Mouse (Mus musculus): ENCODE results near the gene Tcf23. TPM values are rescaled to one million over a fixed set of nuclear protein-coding genes. Genes with fewer than 3 reads are reported as not detected.

Tcf23 gene
- polyA plus RNA-seq, 1 experiment = not detected

DNA sequence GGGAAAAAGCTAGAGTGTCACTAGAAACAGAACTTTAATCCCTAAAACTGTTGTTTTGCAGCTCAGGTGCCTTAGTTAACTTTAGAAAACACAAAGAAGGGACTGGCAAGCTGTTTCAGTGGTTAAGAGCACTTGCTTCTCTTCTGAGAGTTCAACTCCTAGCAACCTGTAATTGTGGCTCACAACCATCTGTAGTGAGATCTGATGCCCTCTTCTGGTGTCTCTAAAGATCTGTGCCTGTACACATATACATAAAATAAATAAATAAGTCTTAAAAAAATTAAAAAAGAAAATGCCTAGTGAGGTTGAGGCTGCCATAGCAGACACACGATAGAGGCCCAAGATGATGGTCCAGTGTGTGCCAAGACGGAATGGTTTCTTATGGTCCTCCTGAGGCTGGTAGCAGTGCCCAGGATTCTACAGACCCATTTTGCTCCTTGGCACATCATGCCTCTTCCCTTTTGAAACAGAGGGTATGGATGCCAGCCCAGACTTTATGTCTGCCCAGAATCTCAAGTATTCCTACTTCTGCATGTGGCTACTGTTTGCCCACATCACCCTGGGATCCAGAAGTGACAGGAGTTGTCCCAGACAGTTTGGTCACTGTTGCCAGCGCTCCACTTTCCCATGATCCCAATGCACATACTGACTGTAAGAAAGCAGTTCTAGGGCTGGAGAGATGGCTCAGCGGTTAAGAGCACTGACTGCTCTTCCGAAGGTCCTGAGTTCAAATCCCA is 33.6 kb upstream of the Tcf23 start:
- no peak for TF ChIP-seq GATA1 (IDR thresholded peaks at IDR 0.05; ENCODE audit: low read length)

DNA sequence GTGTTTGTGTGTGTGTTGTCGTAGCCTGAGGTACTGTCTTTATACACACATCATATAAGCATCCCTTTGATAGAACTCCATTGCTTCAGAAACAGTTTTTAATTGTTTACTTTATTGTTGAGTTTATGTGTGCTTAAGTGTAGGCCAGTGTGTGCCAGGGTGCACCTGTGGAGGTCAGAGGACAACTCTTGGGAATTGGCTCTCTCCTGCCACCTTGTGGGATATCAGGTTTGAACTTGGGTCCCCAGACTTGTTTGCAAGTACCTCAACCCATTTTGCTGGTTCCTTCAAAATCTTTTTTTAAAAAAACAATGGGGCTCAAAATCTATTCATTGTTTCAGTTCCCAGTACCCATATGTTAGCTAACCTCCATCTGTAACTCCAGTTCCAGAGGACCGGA is 25.5 kb upstream of the Tcf23 start:
- TF ChIP-seq GATA1 (IDR thresholded peaks at IDR 0.05; ENCODE audit: low read length) = no peak

DNA sequence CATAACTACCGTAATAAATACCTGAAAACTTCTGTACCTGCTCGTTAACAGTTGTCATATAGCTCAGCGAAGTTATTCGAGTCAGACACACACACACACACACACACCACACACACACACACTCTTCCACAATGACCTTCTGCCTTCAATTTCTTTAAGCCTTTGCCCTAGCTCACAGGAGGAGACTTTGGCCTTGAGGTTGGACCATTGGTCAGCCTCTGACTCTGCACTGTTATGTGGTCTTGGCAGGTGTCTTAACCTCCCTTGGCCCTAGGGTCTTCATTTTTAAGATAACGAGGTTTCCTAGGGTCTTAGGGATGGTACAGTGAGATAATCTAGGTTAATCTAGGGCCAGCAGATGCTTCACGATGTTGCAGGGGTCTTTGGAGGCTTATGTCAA is 24.1 kb upstream of the Tcf23 start:
- TF ChIP-seq GATA1 (IDR thresholded peaks at IDR 0.05; ENCODE audit: low read length) = no peak

DNA sequence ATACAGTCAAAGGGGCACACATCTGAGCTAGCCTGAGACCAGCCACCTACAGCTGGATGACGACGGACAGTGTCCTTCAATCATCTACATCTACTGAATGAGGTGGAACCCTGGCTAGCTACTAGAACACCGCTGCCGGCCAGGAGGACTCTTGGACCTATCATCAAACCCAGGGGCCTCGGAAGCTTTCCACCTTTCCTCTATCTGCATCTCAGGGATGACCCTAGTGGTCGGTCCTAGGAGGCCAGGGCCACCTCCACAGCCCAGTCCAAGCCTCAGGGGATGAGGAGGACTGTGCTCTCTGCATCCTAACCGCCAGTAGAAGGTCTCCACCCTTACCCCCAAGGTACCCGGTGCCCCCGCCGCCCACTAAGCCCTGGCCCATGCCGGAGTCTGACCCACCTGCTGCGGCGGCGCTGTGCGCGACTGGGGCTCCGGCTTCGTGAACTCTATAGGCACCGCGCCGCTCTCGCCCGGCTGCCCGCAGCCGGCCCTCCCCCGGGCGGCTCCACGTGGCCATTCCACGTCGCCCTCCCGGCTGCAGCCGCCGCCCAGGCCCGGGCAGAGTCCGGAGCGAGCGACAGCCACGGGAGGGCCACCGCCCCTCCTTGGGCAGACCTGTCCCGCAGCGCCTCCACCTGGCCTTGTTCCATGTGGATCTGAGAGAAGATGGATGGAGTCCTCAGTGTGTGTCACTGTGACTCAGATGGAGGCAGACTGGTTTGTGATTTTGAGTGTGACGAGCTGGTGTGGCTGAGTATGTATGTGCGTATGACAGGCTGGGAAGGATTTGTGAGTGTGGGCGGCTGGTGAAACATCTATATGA is 23.3 kb upstream of the Tcf23 start, which contains the start of gene Cgref1:
Gene Cgref1 (minus strand): TSS at position 636 of the 826 bp plus-strand sequence.
- no peak for TF ChIP-seq GATA1 (IDR thresholded peaks at IDR 0.05; ENCODE audit: low read length)

DNA sequence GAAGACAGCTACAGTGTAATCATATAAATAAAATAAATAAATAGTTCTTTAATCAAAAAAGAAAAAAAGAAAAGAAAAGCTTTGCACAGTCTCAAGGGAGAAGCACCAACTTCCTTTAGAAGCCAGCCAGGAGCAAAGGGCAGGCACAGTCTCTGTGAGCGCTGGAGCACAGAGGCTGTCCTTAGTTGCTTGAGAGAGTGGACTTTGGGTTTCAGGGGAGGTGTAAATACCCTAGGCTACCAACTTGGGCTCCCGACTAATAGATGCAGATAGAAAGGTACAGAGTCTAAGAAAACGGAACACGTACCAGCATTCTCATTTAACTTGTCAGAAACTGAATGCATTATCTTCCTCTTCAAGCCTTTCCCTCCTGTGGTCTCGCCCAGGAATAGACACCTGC is 19.8 kb upstream of the Tcf23 start:
- no peak for TF ChIP-seq GATA1 (IDR thresholded peaks at IDR 0.05; ENCODE audit: low read length)

DNA sequence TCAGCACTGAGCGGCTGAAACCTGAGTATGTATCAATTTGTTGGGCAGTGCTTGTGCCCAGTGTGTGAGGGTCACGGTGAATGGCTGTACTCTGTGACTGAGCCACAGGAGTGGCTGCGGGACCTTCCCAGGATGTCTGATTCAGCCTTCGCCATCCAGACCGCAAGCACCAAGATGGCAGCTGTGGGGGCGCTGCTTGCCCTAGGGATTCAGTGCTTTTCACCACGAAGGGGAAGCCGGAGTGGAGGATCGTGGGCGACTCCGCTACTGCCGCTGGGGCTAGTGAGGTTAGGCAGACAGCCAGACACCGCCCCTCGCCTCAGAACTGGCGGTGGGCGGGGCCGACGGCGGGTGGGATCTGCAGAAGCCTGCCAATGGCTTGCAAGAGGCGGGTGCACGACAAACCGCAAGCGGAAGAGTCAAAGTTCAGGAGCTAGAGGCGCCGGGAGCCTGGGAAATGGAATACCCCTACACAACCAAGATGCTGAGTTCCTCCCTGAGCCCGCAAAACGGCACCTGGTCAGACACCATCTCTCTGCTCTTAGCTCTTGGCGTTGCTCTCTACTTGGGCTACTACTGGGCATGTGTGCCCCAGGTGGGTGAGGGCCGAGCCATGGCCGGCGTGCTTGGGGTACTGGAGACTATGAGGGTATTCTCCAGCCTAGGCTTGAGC is 18.7 kb upstream of the Tcf23 start:
- TF ChIP-seq GATA1 (IDR thresholded peaks at IDR 0.05; ENCODE audit: low read length) = no peak

DNA sequence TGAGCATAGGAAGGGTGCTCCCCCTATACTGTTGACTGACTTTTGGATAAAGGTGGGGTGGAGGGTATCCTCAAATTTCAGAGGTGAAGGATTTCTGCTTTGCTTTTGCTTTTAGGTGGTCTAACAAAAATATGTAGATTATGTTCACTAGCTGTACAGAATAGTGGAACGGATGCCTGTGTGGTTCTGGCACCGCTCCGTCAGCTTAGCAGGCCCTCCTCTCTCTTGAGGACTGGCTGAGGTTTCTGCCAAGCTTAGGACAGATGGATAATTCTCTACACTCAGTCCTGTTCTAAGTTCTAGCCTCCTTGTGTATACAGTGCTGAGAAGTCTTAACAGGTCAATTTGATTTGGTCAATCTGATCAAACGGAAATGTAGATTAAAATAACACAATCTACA is 18.0 kb upstream of the Tcf23 start:
- no peak for TF ChIP-seq GATA1 (IDR thresholded peaks at IDR 0.05; ENCODE audit: low read length)

DNA sequence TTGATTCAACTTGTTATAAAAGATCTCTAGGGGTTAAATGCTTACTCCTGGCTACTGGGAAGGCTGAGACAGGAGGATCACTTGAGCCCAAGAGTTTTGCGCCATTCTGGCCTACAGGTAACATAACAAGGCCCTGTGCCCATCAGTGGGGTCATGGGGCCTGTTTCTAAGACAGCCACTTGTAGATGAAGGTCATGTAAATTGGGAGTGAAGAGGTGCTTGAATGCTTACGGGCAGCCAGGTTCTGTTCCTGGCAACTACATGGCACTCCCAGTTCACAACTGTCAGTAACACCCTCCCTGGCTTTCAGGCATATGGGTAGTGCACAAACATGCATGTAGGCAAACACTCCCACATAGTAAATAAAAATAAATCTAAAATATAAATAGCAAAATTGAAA is 17.5 kb upstream of the Tcf23 start:
- no peak for TF ChIP-seq GATA1 (IDR thresholded peaks at IDR 0.05; ENCODE audit: low read length)

DNA sequence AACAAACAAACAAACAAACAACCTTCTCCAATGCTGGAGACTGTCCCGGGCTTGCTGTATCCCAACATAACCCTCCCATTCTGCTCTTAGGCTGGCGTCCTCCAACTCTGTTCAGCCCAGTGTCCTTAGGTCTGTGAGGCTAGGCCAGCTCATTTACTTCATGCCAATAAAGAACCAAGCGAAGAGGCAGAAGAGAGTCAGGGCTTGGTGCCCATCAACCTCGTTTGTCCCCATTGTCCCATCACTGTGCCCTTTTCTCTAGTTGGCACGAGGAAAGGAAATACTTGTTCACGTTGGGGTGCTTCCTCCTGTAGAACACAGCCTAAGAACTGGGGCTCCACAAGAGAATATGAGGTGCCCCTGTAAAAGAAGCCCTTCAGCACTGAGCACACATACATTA is 16.8 kb upstream of the Tcf23 start:
- TF ChIP-seq GATA1 (IDR thresholded peaks at IDR 0.05; ENCODE audit: low read length) = no peak

DNA sequence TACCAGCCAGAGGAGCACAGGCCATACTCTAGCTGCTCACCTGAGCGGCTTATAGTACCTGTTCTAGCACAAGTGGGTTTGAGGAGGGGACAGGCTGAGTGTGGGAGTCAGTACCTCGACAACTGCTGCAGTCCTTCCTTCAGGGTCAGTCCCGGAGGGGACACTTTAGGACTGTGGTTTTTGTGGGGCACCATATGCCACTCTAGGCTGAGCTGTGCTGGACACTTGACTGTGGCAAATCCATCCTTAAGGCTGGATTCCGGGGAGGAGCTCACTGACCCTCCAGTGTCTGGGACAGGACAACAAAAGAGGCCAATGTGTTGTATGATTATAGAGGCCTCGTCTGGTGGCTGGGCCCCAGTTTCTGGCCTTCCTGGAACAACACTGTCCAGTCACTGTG is 15.9 kb upstream of the Tcf23 start:
- no peak for TF ChIP-seq GATA1 (IDR thresholded peaks at IDR 0.05; ENCODE audit: low read length)

DNA sequence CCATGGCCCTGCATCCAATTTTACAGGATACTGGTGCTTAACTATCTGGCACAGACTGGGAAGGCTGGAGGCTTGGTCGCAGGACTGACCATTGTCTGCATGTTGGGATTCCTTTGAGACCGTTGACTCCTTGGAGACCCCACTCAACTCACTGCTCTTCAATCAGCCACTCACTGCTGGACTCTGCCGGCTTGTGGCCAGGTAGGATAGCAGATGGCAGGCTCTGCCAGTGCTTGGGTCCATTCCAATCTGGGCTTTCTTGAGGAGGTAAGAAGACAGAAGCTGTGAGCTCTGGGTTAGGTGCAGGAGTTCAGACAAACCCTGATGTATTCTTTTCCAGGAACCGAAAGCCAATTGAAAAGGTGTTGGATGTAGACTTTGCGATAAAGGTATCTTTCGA is 14.4 kb upstream of the Tcf23 start:
- TF ChIP-seq GATA1 (IDR thresholded peaks at IDR 0.05; ENCODE audit: low read length) = no peak

DNA sequence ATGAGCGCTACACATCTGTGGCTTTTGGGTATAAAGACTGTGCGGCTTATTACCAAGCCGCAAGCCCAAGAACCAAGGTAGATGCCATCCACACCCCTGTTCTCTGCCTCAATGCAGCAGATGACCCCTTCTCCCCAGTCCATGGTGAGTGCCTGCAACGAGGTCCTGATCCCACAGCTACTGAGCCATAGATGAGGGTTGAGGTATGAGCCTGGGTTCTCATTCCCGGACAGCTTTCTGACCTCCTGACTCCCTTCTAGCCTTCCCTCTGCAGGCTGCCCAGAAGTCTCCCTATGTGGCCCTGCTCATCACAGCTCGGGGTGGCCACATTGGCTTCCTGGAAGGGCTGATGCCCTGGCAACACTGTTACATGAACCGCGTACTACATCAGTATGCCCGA is 13.9 kb upstream of the Tcf23 start:
- no peak for TF ChIP-seq GATA1 (IDR thresholded peaks at IDR 0.05; ENCODE audit: low read length)

DNA sequence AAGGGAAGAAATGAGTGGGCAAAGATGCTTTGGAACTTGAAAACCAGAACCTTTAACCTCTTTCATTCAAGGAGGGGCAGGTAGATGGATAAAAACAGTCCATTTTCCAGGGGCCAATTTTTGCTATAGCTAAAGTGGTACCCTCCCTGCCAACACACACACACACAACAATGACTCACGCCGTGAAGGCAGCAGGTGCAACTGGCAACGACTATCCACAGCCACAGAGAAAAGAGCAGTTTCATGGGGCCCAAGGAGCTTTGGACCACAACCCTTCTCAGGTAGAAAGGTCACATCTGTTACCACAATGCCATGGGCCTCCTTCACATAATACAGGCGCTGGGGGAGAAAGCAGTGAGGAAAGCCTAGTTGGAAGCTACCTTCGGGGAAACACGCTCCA is 12.7 kb upstream of the Tcf23 start:
- no peak for TF ChIP-seq GATA1 (IDR thresholded peaks at IDR 0.05; ENCODE audit: low read length)

DNA sequence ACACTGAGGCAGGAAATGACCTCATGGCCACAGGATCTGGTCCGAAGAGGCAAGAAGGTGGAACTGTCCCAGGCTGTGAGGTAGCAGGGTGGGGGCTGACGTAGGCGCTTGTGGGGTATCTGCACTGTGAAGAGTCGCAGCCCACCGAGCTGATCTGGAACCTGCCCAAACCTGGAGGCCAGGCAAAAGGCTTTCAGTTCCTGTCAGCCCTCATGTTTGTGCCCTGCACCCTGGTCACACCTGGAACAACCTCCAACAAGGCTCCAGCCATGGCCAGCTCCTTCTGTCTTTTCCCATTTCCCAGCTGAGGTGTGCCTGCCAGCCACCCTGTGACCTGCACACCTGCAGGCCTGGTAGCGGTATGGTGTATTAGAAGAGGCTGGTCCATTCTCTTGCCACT is 10.6 kb upstream of the Tcf23 start:
- TF ChIP-seq GATA1 (IDR thresholded peaks at IDR 0.05; ENCODE audit: low read length) = no peak

DNA sequence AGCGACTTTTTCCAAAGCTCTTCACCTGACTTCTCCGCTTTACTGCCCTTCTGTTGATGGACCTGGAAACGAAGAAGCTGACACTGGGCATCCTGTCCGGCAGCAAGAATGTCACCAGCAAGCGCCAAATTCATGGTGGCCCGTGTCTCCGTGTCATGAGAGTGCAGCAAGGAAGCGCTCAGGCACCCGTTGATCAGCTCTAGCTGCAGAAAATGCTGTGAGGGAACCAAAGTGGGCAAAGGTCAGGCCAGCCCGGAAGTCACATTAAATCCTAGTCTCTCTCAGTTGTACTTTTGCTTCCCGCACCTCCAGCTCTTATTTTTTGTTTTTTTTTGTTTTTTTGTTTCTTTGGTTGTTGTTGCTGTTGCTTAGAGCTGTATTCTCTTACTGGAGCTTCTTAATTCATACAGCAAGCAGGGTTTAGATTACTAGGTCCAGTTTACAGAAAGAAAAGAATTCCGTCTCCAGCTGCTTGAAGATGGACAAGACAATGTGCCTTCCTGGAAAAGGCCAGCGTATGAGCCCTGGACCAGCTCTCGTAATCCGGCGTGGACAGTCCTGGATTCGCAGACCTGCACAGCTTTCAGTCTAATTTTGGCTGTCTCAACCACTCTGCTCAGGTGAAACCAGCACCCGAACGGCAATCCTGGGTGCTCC is 9.1 kb upstream of the Tcf23 start:
- no peak for TF ChIP-seq GATA1 (IDR thresholded peaks at IDR 0.05; ENCODE audit: low read length)

Data from G1E-ER4 (cell line).